Mouse (Mus musculus): ENCODE results near the gene Cdc37l1. TPM values are rescaled to one million over a fixed set of nuclear protein-coding genes. Genes with fewer than 3 reads are reported as not detected.

Gene Cdc37l1
- 52.0 and 55.7 TPM in 2 replicates for polyA plus RNA-seq (2014; fragmentation: Nextera tagmentation; extraction: Ambion mirVana)

DNA sequence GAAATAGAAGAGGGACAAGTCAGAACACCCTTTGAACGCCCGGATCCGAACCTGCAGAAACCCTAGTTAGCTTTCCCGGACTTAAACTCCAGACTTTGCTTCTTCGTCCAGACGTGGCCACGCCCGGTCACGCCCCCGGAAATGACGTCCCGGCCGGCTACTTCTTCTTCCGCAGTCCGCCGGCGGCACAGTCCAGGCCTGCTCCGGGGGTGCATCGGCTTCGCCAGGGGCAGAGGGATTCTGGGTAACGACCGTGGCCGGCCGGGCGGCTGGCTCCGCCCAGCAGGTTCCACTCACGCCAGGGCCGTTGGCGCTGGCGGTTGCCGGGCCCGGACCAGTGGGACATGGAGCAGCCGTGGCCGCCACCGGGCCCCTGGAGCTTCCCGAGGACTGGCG lies at the start of gene Cdc37l1:
TSS of gene Cdc37l1 (plus strand) at position 159 of the 396 bp plus-strand sequence.
- peak; percentile 97 for ATAC-seq (replicated peaks; ENCODE audit: low FRiP score)
- WGBS: under 1% methylated on average over 37 of the region's 37 CpGs

DNA sequence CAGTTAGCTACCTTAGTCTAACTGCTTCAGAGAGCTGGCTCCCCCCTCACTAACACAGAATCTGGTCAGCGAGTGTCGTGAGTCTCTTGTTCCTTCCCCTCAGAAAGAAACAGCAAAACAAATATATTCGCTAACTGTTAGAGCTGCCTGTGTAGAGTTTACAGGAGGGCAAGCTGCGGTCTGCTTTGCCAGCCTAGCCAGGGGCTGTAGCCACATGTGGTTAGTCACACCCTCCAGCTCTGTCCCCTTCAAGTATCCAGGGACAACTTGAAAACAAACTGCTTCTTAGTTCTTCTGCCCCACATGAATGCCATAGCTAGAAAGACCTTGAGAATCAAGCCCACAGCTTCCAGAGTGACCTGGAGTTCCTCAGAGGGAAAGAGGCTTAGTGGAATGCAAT lies 48.9 kb upstream of the Cdc37l1 start:
- H3K27ac ChIP-seq (ENCODE audit: low read depth, low read length): no peak overlapping the region
- no peak overlapping the region for H3K9ac ChIP-seq (ENCODE audit: low read length)
- WGBS: 80% methylated on average over 4 of the region's 4 CpGs
- H3K4me1 ChIP-seq (replicated peaks; ENCODE audit: control insufficient read depth, insufficient read depth, low read length): no peaks in the 10 kb centered on the region
- H3K4me3 ChIP-seq (ENCODE audit: low read depth, low read length): no peak overlapping the region
- ATAC-seq (replicated peaks; ENCODE audit: low FRiP score): no peak
- no peaks in the 10 kb centered on the region for H3K9me3 ChIP-seq (ENCODE audit: control insufficient read depth, low read length)
- no peaks in the 10 kb centered on the region for H3K36me3 ChIP-seq (ENCODE audit: control insufficient read depth, insufficient read depth, low read length)
- no peak overlapping the region for H3K4me2 ChIP-seq (ENCODE audit: low read depth, low read length, severe bottlenecking)
- no peaks in the 10 kb centered on the region for H3K27me3 ChIP-seq (ENCODE audit: control insufficient read depth, insufficient read depth, low read length)
- DNase-seq (ENCODE audit: low spot score): no peak

More for the DNA sequence above, at the start of gene Cdc37l1:
- Histone ChIP-seq H3K4me3 (ENCODE audit: low read depth, low read length) (peak within 1 kb of the TSS; percentile 78), H3K9me3 (ENCODE audit: control insufficient read depth, low read length) (no peaks in the 10 kb centered on the region), H3K27ac (ENCODE audit: low read depth, low read length) (peak within 1 kb of the TSS; percentile 68), H3K9ac (ENCODE audit: low read length) (peak within 1 kb of the TSS; percentile 87), H3K27me3 (ENCODE audit: control insufficient read depth, insufficient read depth, low read length) (no peaks in the 10 kb centered on the region), H3K4me1 (replicated peaks; ENCODE audit: control insufficient read depth, insufficient read depth, low read length) (no peaks in the 10 kb centered on the region; the same call in 1 of the 2 replicates), H3K36me3 (ENCODE audit: control insufficient read depth, insufficient read depth, low read length) (no peaks in the 10 kb centered on the region; the same call in 1 of the 2 replicates), H3K4me2 (ENCODE audit: low read depth, low read length, severe bottlenecking) (peak within 1 kb of the TSS; percentile 55)
- DNase-seq (ENCODE audit: low spot score): peak; percentile 98

DNA sequence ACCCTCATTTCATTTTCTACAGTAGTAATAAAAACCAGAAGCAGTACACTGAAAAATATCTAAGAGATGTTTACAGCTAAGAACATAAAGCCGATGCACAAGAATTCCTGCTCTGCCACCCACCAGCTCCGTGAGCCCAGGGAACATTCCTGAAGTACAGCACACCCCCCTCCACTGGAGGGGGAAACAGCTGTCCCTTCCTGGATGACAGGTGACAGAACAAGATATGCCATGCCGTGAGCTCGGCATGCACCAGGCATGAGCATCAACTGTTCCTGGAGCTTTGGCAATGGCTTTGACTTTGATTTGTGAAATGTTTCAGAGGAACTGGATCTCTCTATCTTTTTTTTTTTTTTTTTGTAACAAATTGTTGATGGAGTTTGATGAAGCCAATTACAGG lies 43.4 kb upstream of the Cdc37l1 start:
- Histone ChIP-seq H3K9ac (ENCODE audit: low read length) (no peak overlapping the region), H3K27ac (ENCODE audit: low read depth, low read length) (no peak overlapping the region), H3K27me3 (ENCODE audit: control insufficient read depth, insufficient read depth, low read length) (no peaks in the 10 kb centered on the region), H3K36me3 (ENCODE audit: control insufficient read depth, insufficient read depth, low read length) (no peaks in the 10 kb centered on the region), H3K9me3 (ENCODE audit: control insufficient read depth, low read length) (no peaks in the 10 kb centered on the region), H3K4me1 (replicated peaks; ENCODE audit: control insufficient read depth, insufficient read depth, low read length) (no peaks in the 10 kb centered on the region), H3K4me3 (ENCODE audit: low read depth, low read length) (no peak overlapping the region), H3K4me2 (ENCODE audit: low read depth, low read length, severe bottlenecking) (no peak overlapping the region)
- WGBS: 71% methylated on average over 4 of the region's 4 CpGs
- no peak for ATAC-seq (replicated peaks; ENCODE audit: low FRiP score)
- DNase-seq (ENCODE audit: low spot score): no peak

DNA sequence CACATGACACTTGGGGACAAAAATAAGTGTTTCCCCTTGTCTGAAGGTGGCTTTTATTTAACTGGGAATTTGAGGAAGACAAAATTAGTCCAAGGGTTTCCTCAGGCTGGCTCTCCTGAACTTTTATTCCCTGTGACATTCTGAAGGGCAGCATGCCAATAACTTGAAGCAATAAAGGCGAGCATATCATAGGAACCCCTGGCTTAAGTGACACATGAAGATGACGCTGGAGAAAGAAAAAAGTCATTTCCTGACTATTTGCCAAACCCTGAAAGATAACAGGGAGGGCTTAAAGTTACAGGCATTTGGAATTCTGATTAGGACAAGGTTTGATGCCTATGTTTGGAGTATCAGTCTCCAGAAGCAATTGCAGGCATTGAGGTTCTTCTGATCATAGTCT lies 42.8 kb upstream of the Cdc37l1 start:
- Histone ChIP-seq H3K27ac (ENCODE audit: low read depth, low read length) (no peak overlapping the region), H3K4me1 (replicated peaks; ENCODE audit: control insufficient read depth, insufficient read depth, low read length) (no peaks in the 10 kb centered on the region), H3K36me3 (ENCODE audit: control insufficient read depth, insufficient read depth, low read length) (no peaks in the 10 kb centered on the region), H3K9ac (ENCODE audit: low read length) (no peak overlapping the region), H3K27me3 (ENCODE audit: control insufficient read depth, insufficient read depth, low read length) (no peaks in the 10 kb centered on the region), H3K9me3 (ENCODE audit: control insufficient read depth, low read length) (no peaks in the 10 kb centered on the region), H3K4me2 (ENCODE audit: low read depth, low read length, severe bottlenecking) (no peak overlapping the region), H3K4me3 (ENCODE audit: low read depth, low read length) (no peak overlapping the region)
- 74% methylated on average over 2 of the region's 2 CpGs for WGBS
- DNase-seq (ENCODE audit: low spot score) (no peak), ATAC-seq (replicated peaks; ENCODE audit: low FRiP score) (no peak)

DNA sequence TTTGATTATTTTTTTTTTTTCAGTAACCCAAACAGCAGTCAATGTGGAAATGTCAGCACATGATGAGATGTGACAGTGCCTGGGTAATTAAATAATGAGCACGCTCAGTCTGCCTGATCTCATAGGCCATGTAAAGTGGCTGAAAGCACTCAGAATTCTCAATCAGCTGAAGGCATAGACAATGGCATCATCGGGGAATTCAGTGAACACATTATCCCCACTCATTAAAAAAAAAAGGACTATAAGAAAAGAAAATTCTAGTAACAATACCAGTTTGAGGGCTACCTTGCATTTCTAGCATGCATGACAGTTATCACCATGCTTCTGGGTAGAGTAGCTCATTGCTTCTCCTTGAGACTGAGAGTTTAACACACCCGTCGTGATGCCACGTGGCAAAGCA lies 38.9 kb upstream of the Cdc37l1 start:
- 72% methylated on average over 5 of the region's 5 CpGs for WGBS
- no peaks in the 10 kb centered on the region for H3K9me3 ChIP-seq (ENCODE audit: control insufficient read depth, low read length)
- no peak overlapping the region for H3K4me2 ChIP-seq (ENCODE audit: low read depth, low read length, severe bottlenecking)
- H3K36me3 ChIP-seq (ENCODE audit: control insufficient read depth, insufficient read depth, low read length): no peaks in the 10 kb centered on the region
- no peak overlapping the region for H3K9ac ChIP-seq (ENCODE audit: low read length)
- ATAC-seq (replicated peaks; ENCODE audit: low FRiP score) (no peak), DNase-seq (ENCODE audit: low spot score) (no peak)
- H3K4me1 ChIP-seq (replicated peaks; ENCODE audit: control insufficient read depth, insufficient read depth, low read length): no peaks in the 10 kb centered on the region
- no peak overlapping the region for H3K27ac ChIP-seq (ENCODE audit: low read depth, low read length)
- H3K4me3 ChIP-seq (ENCODE audit: low read depth, low read length): no peak overlapping the region
- no peaks in the 10 kb centered on the region for H3K27me3 ChIP-seq (ENCODE audit: control insufficient read depth, insufficient read depth, low read length)

DNA sequence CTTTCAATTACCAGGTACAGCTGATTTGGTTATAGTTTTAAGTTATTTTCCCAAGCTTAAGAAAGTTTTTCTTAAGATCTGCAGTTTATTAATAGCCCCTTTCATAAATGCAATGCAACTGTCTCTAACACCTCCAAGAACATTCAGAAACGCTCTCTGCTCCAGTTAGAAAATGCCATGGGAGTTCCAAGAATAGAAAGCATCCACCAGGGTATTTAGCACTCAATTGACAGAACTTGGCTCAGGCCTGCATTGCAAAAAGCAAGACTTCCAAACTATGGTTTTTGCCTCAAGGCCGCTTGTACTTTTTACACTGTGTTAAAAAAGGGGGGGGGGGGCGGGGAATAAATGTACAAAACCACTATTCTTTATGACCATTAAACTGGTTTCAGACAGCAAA lies 27.0 kb upstream of the Cdc37l1 start:
- no peaks in the 10 kb centered on the region for H3K36me3 ChIP-seq (ENCODE audit: control insufficient read depth, insufficient read depth, low read length)
- no peak overlapping the region for H3K27ac ChIP-seq (ENCODE audit: low read depth, low read length)
- no peak overlapping the region for H3K9ac ChIP-seq (ENCODE audit: low read length)
- peaks cover 4% of the 10 kb centered on the region; the same call in 1 of the 2 replicates for H3K27me3 ChIP-seq (ENCODE audit: control insufficient read depth, insufficient read depth, low read length)
- DNase-seq (ENCODE audit: low spot score) (no peak), ATAC-seq (replicated peaks; ENCODE audit: low FRiP score) (no peak)
- peak overlapping the region; percentile 92; the same call in 1 of the 2 replicates for H3K4me2 ChIP-seq (ENCODE audit: low read depth, low read length, severe bottlenecking)
- no peak overlapping the region; the same call in 1 of the 2 replicates for H3K4me3 ChIP-seq (ENCODE audit: low read depth, low read length)
- no peaks in the 10 kb centered on the region for H3K9me3 ChIP-seq (ENCODE audit: control insufficient read depth, low read length)
- H3K4me1 ChIP-seq (replicated peaks; ENCODE audit: control insufficient read depth, insufficient read depth, low read length): peaks cover 9% of the 10 kb centered on the region
- 50% methylated on average over 3 of the region's 3 CpGs for WGBS

DNA sequence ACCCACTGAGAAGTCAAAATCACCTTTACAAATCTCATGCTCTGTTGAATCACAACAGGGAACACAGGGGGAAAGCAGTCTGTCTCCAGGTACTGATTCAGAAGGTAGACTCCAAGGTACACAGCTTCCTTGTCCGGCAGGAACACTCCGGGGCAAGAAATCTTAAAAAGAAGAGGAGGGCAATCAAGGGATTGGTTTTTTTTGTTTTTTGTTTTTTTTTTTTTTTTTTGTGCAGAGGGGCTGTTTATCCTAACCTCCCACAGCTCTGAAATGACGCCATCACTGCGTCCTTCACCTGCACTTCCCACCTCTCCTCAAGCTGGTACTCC lies 26.7 kb upstream of the Cdc37l1 start:
- H3K27ac ChIP-seq (ENCODE audit: low read depth, low read length): no peak overlapping the region
- 7% methylated on average over 4 of the region's 4 CpGs for WGBS

DNA sequence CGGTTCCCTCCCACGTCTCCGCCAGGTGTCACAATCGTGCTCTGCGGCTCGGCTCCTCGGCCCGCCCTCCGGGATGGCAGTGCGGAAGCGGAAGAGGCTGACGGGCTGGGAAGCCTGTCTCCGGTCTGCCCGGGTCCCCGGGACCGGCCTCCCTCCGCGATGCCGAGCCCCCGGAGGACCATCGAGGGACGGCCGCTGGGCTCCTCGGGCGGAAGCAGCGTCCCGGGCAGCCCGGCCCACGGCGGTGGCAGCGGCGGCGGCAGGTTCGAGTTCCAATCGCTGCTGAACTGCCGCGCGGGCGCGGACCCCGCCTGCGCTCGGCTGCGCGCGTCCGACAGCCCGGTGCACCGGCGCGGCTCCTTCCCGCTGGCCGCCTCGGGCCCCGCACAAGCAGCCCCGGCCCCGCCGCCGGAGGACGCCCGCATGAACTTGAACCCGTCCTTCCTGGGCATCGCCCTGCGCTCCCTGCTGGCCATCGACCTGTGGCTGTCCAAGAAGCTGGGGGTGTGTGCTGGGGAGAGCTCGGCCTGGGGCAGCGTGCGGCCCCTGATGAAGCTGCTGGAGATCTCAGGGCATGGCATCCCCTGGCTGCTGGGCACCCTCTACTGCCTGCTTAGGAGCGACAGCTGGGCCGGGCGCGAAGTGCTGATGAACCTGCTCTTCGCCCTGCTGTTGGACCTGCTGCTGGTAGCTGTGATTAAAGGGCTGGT lies 26.2 kb upstream of the Cdc37l1 start, which contains the start of gene Plpp6:
TSS of gene Plpp6 (plus strand) at position 112 of the 710 bp plus-strand sequence.
- H3K4me3 ChIP-seq (ENCODE audit: low read depth, low read length): peak within 1 kb of the TSS; percentile 78
- H3K36me3 ChIP-seq (ENCODE audit: control insufficient read depth, insufficient read depth, low read length): no peaks in the 10 kb centered on the region
- no peaks in the 10 kb centered on the region for H3K9me3 ChIP-seq (ENCODE audit: control insufficient read depth, low read length)
- DNase-seq (ENCODE audit: low spot score) (peak; percentile 83), ATAC-seq (replicated peaks; ENCODE audit: low FRiP score) (peak; percentile 86)
- H3K27ac ChIP-seq (ENCODE audit: low read depth, low read length): no peak within 1 kb of the TSS
- WGBS: under 1% methylated on average over 72 of the region's 73 CpGs
- peak within 1 kb of the TSS; percentile 83 for H3K9ac ChIP-seq (ENCODE audit: low read length)
- H3K27me3 ChIP-seq (ENCODE audit: control insufficient read depth, insufficient read depth, low read length): peaks cover 4% of the 10 kb centered on the region; the same call in 1 of the 2 replicates
- peak within 1 kb of the TSS; percentile 92 for H3K4me2 ChIP-seq (ENCODE audit: low read depth, low read length, severe bottlenecking)
- H3K4me1 ChIP-seq (replicated peaks; ENCODE audit: control insufficient read depth, insufficient read depth, low read length): peaks cover 9% of the 10 kb centered on the region

More for the DNA sequence above, 26.7 kb upstream of the Cdc37l1 start:
- H3K4me1 ChIP-seq (replicated peaks; ENCODE audit: control insufficient read depth, insufficient read depth, low read length): peaks cover 9% of the 10 kb centered on the region
- no peak for DNase-seq (ENCODE audit: low spot score)
- no peaks in the 10 kb centered on the region for H3K9me3 ChIP-seq (ENCODE audit: control insufficient read depth, low read length)
- H3K4me3 ChIP-seq (ENCODE audit: low read depth, low read length): peak overlapping the region; percentile 78
- peak overlapping the region; percentile 83 for H3K9ac ChIP-seq (ENCODE audit: low read length)
- no peak for ATAC-seq (replicated peaks; ENCODE audit: low FRiP score)
- H3K27me3 ChIP-seq (ENCODE audit: control insufficient read depth, insufficient read depth, low read length): peaks cover 4% of the 10 kb centered on the region; the same call in 1 of the 2 replicates
- H3K4me2 ChIP-seq (ENCODE audit: low read depth, low read length, severe bottlenecking): peak overlapping the region; percentile 92
- H3K36me3 ChIP-seq (ENCODE audit: control insufficient read depth, insufficient read depth, low read length): no peaks in the 10 kb centered on the region

DNA sequence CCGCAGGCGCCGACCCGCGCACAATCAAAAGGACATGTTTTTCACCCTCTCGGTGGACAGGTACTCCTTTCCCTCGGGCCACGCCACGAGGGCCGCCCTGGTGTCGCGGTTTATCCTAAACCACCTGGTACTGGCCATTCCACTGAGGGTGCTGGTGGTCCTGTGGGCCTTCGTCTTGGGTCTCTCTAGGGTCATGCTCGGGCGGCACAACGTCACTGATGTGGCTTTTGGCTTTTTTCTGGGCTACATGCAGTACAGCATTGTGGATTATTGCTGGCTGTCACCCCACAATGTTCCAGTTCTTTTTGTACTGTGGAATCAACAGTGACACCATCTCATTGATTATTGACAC lies 25.6 kb upstream of the Cdc37l1 start:
- Histone ChIP-seq H3K4me2 (ENCODE audit: low read depth, low read length, severe bottlenecking) (peak overlapping the region; percentile 92), H3K9ac (ENCODE audit: low read length) (peak overlapping the region; percentile 83), H3K4me1 (replicated peaks; ENCODE audit: control insufficient read depth, insufficient read depth, low read length) (peaks cover 9% of the 10 kb centered on the region), H3K4me3 (ENCODE audit: low read depth, low read length) (peak overlapping the region; percentile 78), H3K27me3 (ENCODE audit: control insufficient read depth, insufficient read depth, low read length) (peaks cover 4% of the 10 kb centered on the region; the same call in 1 of the 2 replicates), H3K27ac (ENCODE audit: low read depth, low read length) (no peak overlapping the region), H3K36me3 (ENCODE audit: control insufficient read depth, insufficient read depth, low read length) (no peaks in the 10 kb centered on the region), H3K9me3 (ENCODE audit: control insufficient read depth, low read length) (no peaks in the 10 kb centered on the region)
- WGBS: 6% methylated on average over 16 of the region's 16 CpGs
- ATAC-seq (replicated peaks; ENCODE audit: low FRiP score): peak; percentile 47; the same call in 1 of the 2 replicates
- no peak for DNase-seq (ENCODE audit: low spot score)
